Mouse (Mus musculus): Measurements from ENCODE around the gene Tlr5. TPM values are rescaled to one million over a fixed set of nuclear protein-coding genes. Genes with fewer than 3 reads are reported as not detected.

Gene Tlr5
- polyA plus RNA-seq, 1 experiment from 2014 or later: 2.5 TPM

Other genes starting within 250 kb of the Tlr5 start
- gene Ccdc185, start 205.6 kb upstream of the Tlr5 start, polyA plus RNA-seq (2015; fragmentation: Nextera tagmentation; extraction: Ambion mirVana): not detected in 2 replicates
- gene Susd4, start 190.9 kb upstream of the Tlr5 start, polyA plus RNA-seq (2015; fragmentation: Nextera tagmentation; extraction: Ambion mirVana): 13.7 and 17.8 TPM in 2 replicates